10 mouse cellular contexts compared by ENCODE assay signal in the genomic region with DNA sequence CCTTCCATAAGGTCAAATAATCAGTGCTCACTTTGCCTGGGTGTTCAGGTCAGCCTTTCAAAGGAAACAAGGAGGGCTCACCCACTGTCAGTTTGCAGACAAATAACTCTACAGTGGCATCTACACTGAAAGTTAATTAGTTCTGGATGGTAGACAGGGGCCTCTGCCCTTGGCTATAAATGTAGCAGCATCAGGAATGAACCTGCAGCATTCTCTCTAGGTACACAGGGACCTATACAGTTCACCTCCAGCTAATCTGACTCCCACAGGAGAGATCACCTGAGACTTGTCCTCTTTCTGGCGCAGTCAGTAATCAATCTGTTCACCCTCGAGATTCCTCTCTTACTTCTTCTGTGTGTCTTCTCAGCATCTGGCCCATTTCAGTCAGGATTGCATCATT.
"Had no signal": no experiment of that assay in that cellular context is flagged by ENCODE, and none has a peak within 500 bp of the region (broad histone marks: within the 10 kb centered on the region; RNA-seq: fewer than 3 reads in every experiment).

No protein-coding gene starts in this region.

- H3K9ac ChIP-seq: limb, embryonic 13.5 days; liver, embryonic 14.5 days; neural tube, embryonic 12.5 days had no signal

- H3K27ac ChIP-seq: layer of hippocampus, adult 2 months; limb, embryonic 13.5 days; liver, embryonic 14.5 days; neural tube, embryonic 12.5 days; stomach, postnatal 0 days had no signal

- H3K9me3 ChIP-seq: limb, embryonic 13.5 days; neural tube, embryonic 12.5 days had no signal

- H3K4me1 ChIP-seq: neural tube, embryonic 12.5 days had no signal

- H3K4me2 ChIP-seq: limb, embryonic 13.5 days; neural tube, embryonic 12.5 days had no signal

- H3K36me3 ChIP-seq: limb, embryonic 13.5 days; neural tube, embryonic 12.5 days had no signal

- H3K27me3 ChIP-seq: limb, embryonic 13.5 days; neural tube, embryonic 12.5 days had no signal

- H3K4me3 ChIP-seq: layer of hippocampus, adult 2 months; limb, embryonic 13.5 days; neural tube, embryonic 12.5 days had no signal

- DNase-seq: kidney, adult 18-20 months; left cerebral cortex, postnatal 4 days; lung, adult 18-20 months; midbrain, embryonic 14.5 days; thymus, postnatal 4 days had no signal
